Mouse (Mus musculus) ES-E14 (cell line): Measurements from ENCODE around the gene Zfp408. TPM values are rescaled to one million over a fixed set of nuclear protein-coding genes. Genes with fewer than 3 reads are reported as not detected.
"Not testable (repeated sequence)": the region's sequence is repeated elsewhere in the genome, so short reads cannot be mapped to it uniquely, and the experiment has no call there.

ENCODE experiments used
- DNase-seq: peaks from one replicate; pipeline ENCODE4 v3.0.0-alpha.2; 2013; ENCODE audit warnings: low read depth, low spot score
- H3K27ac ChIP-seq: 2 replicates; pipeline ENCODE4 v1.5.1; 2012; ENCODE audit warnings: low read depth, mild to moderate bottlenecking, low read length, moderate library complexity, mixed read lengths; ENCODE audit not compliant: poor library complexity, insufficient read depth, severe bottlenecking
- H3K36me3 ChIP-seq: 2 replicates; pipeline ENCODE4 v1.6.1; 2012; ENCODE audit warnings: mild to moderate bottlenecking, low read length, moderate library complexity, mixed read lengths; ENCODE audit not compliant: control insufficient read depth, poor library complexity, insufficient read depth, severe bottlenecking
- H3K4me1 ChIP-seq, 2 experiments: fragments of 150-350 bp in 1 of 2; sonication (generic) in 1 of 2; 2 replicates each; pipeline ENCODE4 v1.6.1; 2012; ENCODE audit warnings: low read length in 2 of 2, mild to moderate bottlenecking in 1 of 2, mixed read lengths in 1 of 2; ENCODE audit not compliant: control insufficient read depth in 2 of 2, insufficient read depth in 2 of 2, poor library complexity in 1 of 2
- H3K4me3 ChIP-seq, 2 experiments: fragments of 150-350 bp in 1 of 2; sonication (generic) in 1 of 2; 2 replicates each; pipeline ENCODE4 v1.5.1; 2012; ENCODE audit warnings: low read length in 2 of 2, low read depth in 1 of 2, mild to moderate bottlenecking in 1 of 2, mixed read lengths in 1 of 2; ENCODE audit not compliant: insufficient read depth in 1 of 2, poor library complexity in 1 of 2, severe bottlenecking in 1 of 2
- H3K9ac ChIP-seq: 2 replicates; pipeline ENCODE4 v1.6.1; 2012; ENCODE audit warnings: low read depth, mild to moderate bottlenecking, low read length, mixed read lengths; ENCODE audit not compliant: poor library complexity, insufficient read depth, severe bottlenecking
- H3K9me3 ChIP-seq: fragments of 150-350 bp; sonication (generic); 2 replicates; pipeline ENCODE4 v1.6.1; 2012; ENCODE audit warnings: low read depth, mild to moderate bottlenecking, low read length; ENCODE audit not compliant: control insufficient read depth, insufficient read depth
- CHD2 ChIP-seq: IDR thresholded peaks from 2 replicates; pipeline ENCODE4 v1.6.1; 2014; ENCODE audit warnings: mild to moderate bottlenecking, low read depth, low read length, inconsistent platforms
- HCFC1 ChIP-seq: IDR thresholded peaks from 2 replicates; pipeline ENCODE4 v1.6.1; 2012; ENCODE audit warnings: low read length, inconsistent platforms, borderline replicate concordance; ENCODE audit not compliant: insufficient read depth
- MAFK ChIP-seq: IDR thresholded peaks from 2 replicates; pipeline ENCODE4 v1.6.1; 2014; ENCODE audit warnings: mild to moderate bottlenecking, low read depth, low read length, inconsistent platforms; ENCODE audit not compliant: insufficient read depth
- ZC3H11A ChIP-seq: IDR thresholded peaks from 2 replicates; pipeline ENCODE4 v1.6.1; 2012; ENCODE audit warnings: low read depth, mild to moderate bottlenecking, inconsistent platforms, low read length, borderline replicate concordance
- ZNF384 ChIP-seq: IDR thresholded peaks from 2 replicates; pipeline ENCODE4 v1.6.1; 2012; ENCODE audit warnings: low read depth, low read length, inconsistent platforms
- in situ Hi-C, 2 experiments: fragments of 600-800 bp; cut with MboI; formaldehyde crosslinking; loops; one replicate each; pipeline ENCODE4 v1.15.1; 2025; ENCODE audit warnings: low sequenced_read_pairs in 2 of 2, inconsistent platforms in 1 of 2; ENCODE audit not compliant: unreplicated experiment in 2 of 2
- total RNA-seq: library from RNA; depleted of rRNA; stranded (reverse); fragments of 300-350 nt; gene quantifications from 2 replicates; pipeline ENCODE4 v1.2.3, GENCODE M21; 2012

The Zfp408 gene
- total RNA-seq, 1 experiment = 21.2 TPM

- Histone ChIP-seq H3K4me3 (no peak overlapping the region), H3K9me3 (no peaks in the 10 kb centered on the region), H3K4me1 (0 out of 4 replicates have a peak, but pooled peaks cover 0 to 4% of the 10 kb centered on the region in 2 experiments), H3K27ac (no peak overlapping the region), H3K9ac (no peak overlapping the region), H3K36me3 (no peaks in the 10 kb centered on the region; the same call in 1 of the 2 replicates)
- TF ChIP-seq CHD2 (no peak), ZNF384 (no peak), ZC3H11A (no peak), HCFC1 (no peak), MAFK (no peak)
- in situ Hi-C loops = no loop called here
- DNase-seq = no peak
Measured at GRCm38 (mm10) chr2:91627486-91627885, 22.1 kb downstream of the Zfp408 start.

- H3K9ac ChIP-seq, in situ Hi-C loops, H3K4me1 ChIP-seq, H3K9me3 ChIP-seq, DNase-seq, H3K4me3 ChIP-seq, H3K27ac ChIP-seq: not testable (repeated sequence)
- peaks cover 16% of the 10 kb centered on the region for H3K36me3 ChIP-seq
Measured at GRCm38 (mm10) chr2:91623366-91623765, 26.2 kb downstream of the Zfp408 start.

GRCm38 (mm10) chr2:91622356-91622755 lies 27.2 kb downstream of the Zfp408 start:
- in situ Hi-C loops = no loop called here
- no peak overlapping the region for H3K9ac ChIP-seq
- TF ChIP-seq CHD2 (no peak), ZC3H11A (no peak), HCFC1 (no peak), MAFK (no peak), ZNF384 (no peak)
- H3K4me1 ChIP-seq = no peaks in the 10 kb centered on the region
- no peak overlapping the region for H3K4me3 ChIP-seq
- H3K9me3 ChIP-seq = no peaks in the 10 kb centered on the region
- peaks cover 18% of the 10 kb centered on the region for H3K36me3 ChIP-seq
- no peak overlapping the region for H3K27ac ChIP-seq
- no peak for DNase-seq

- H3K27ac ChIP-seq, H3K9ac ChIP-seq, H3K9me3 ChIP-seq, H3K36me3 ChIP-seq, in situ Hi-C loops, H3K4me1 ChIP-seq, H3K4me3 ChIP-seq: not testable (repeated sequence)
- DNase-seq = peak; percentile 17
Measured at GRCm38 (mm10) chr2:91609370-91609769, 40.2 kb downstream of the Zfp408 start.

DNA sequence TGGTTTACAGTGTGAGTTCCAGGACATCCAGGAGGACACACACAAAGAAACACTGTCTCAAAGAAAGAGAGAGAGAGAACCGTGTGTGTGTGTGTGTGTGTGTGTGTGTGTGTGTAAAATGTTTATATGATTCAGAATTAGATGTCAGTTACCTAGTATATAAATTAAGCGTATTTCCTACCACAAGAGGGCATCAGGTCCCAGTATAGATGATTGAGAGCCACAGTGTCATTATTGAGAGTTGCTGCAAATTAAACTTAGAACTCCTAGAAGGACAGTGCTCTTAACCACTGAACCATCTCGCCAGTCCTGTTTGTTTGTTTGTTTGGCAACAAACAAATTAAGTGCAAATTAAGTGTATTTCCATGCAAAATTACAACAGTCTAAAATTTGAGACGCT lies 47.2 kb downstream of the Zfp408 start:
- H3K4me1 ChIP-seq = no peaks in the 10 kb centered on the region
- no peak overlapping the region for H3K9ac ChIP-seq
- H3K9me3 ChIP-seq = no peaks in the 10 kb centered on the region; the same call in 1 of the 2 replicates
- no peak overlapping the region for H3K4me3 ChIP-seq
- peak; percentile 6 for DNase-seq
- no peak overlapping the region for H3K27ac ChIP-seq
- in situ Hi-C loops = no loop called here
- TF ChIP-seq HCFC1 = no peak
- no peak for TF ChIP-seq ZNF384
- no peak for TF ChIP-seq ZC3H11A
- no peak for TF ChIP-seq MAFK
- no peak for TF ChIP-seq CHD2
- peaks cover 13% of the 10 kb centered on the region for H3K36me3 ChIP-seq
